8 mouse cellular contexts compared by ENCODE assay signal in genomic region chrX:159532427-159532810, GRCm38 (mm10). TPM values are rescaled to one million over a fixed set of nuclear protein-coding genes. Genes with fewer than 3 reads are reported as not detected.
A peak's percentile ranks its signal among the peaks of the same experiment; 100 is the strongest.
DNase-seq lines count a peak whose midpoint lies in the region; ATAC-seq lines count a peak whose summit lies in the region.

No protein-coding gene starts in this region.

- peak; percentile 97 to 98 for DNase-seq in adrenal gland, adult (ENCODE audit: inconsistent age in 2 of 2, low spot score in 1 of 2)
- DNase-seq in embryo, embryonic 10.5 days (ENCODE audit: low spot score): peak; percentile 94
- DNase-seq in gastrocnemius, postnatal 14 days: peak; percentile 97
- peak; percentile 93 to 97 for DNase-seq in left cerebral cortex, postnatal 10 days (ENCODE audit: extremely low spot score in 1 of 2, low spot score in 2 of 2)
- DNase-seq in right cerebral cortex, postnatal 25 days: peak; percentile 91
- DNase-seq in urinary bladder, postnatal 4 days (ENCODE audit: low spot score in 2 of 2): peak; percentile 93 to 98

- intact Hi-C loops in gastrocnemius, postnatal 14 days (cut with DNase I; ENCODE audit: low total_unique reads): loop anchor here (10.0 kb wide), 1 partner anchor 72 kb away; no protein-coding TSS in a partner anchor
- intact Hi-C loops in left cerebral cortex, postnatal 10 days (cut with DNase I): no loop called here

- peak; percentile 97 for ATAC-seq in inflammation-experienced regulatory T-cells, adult 6 months
- peak; percentile 98 for ATAC-seq in megakaryocyte-erythroid progenitor cell, adult 5-6 weeks (replicated peaks; ENCODE audit: low FRiP score, low TSS enrichment, poor library complexity, severe bottlenecking)

RNA-seq across cellular contexts. Expression of gene Bclaf3, which starts 5.9 kb away (rescaled TPM):
- total RNA-seq in gastrocnemius, postnatal 14 days (2021): 1 to 10 TPM; 1.6 to 2.4 TPM
- polyA plus RNA-seq in inflammation-experienced regulatory T-cells, adult 6 months (2017; shearing (Covaris generic)): 10 to 100 TPM; 41.2 to 56.5 (median 43.7) TPM
- 10 to 100 TPM; 12.8 to 12.9 TPM for total RNA-seq in left cerebral cortex, postnatal 10 days (2021)
- 30.2 and 44.1 TPM in 2 replicates for total RNA-seq in megakaryocyte-erythroid progenitor cell, adult 5-6 weeks (2014; fragmentation: Nextera tagmentation)
- 59.3 and 60.9 TPM in 2 replicates for total RNA-seq in megakaryocyte-erythroid progenitor cell, adult 5-6 weeks (2017)

Comparison
In these comparisons a context has a peak if more than half of its experiments do, and no peak if none do; other contexts are left out.
1. Peak in every context shown above with its lines: DNase-seq and ATAC-seq.
2. RNA of gene Bclaf3, which starts 5.9 kb away (total RNA-seq): 30.2 to 60.9 TPM in megakaryocyte-erythroid progenitor cell, adult 5-6 weeks and 12.8 to 12.9 TPM in left cerebral cortex, postnatal 10 days; 1.6 to 2.4 TPM in gastrocnemius, postnatal 14 days; every median in the first group is over 4 times any median in the second.